Mouse (Mus musculus) limb, embryonic 12.5 days (tissue): ENCODE measurements around the gene Plrg1. TPM values are rescaled to one million over a fixed set of nuclear protein-coding genes. Genes with fewer than 3 reads are reported as not detected.

Experiments used
- ATAC-seq: fragments of 200-750 bp; cut with Nextera tagmentation; 2 replicates; pipeline ENCODE4 v1.8.0; 2017; ENCODE audit warnings: low read depth, moderate TSS enrichment; ENCODE audit not compliant: insufficient number of reproducible peaks, insufficient read depth, low FRiP score, low TSS enrichment
- H3K27ac ChIP-seq: fragments of 300-500 bp; sonication (generic); 2 replicates; pipeline ENCODE4 v1.5.1; 2016; ENCODE audit warnings: mild to moderate bottlenecking, moderate library complexity
- H3K27me3 ChIP-seq: fragments of 300-500 bp; sonication (generic); 2 replicates; pipeline ENCODE4 v1.6.1; 2016; ENCODE audit warnings: mild to moderate bottlenecking, moderate library complexity
- H3K36me3 ChIP-seq: fragments of 300-500 bp; sonication (generic); 2 replicates; pipeline ENCODE4 v1.6.1; 2016; ENCODE audit warnings: mild to moderate bottlenecking, moderate library complexity
- H3K4me1 ChIP-seq: fragments of 300-500 bp; sonication (generic); replicated peaks from 2 replicates; pipeline ENCODE4 v1.6.1; 2016
- H3K4me2 ChIP-seq: fragments of 300-500 bp; sonication (generic); 2 replicates; pipeline ENCODE4 v1.6.1; 2016; ENCODE audit warnings: mild to moderate bottlenecking, moderate library complexity
- H3K4me3 ChIP-seq: fragments of 300-500 bp; sonication (generic); replicated peaks from 2 replicates; pipeline ENCODE4 v1.5.1; 2016; ENCODE audit warnings: mild to moderate bottlenecking
- H3K9ac ChIP-seq: fragments of 300-500 bp; sonication (generic); replicated peaks from 2 replicates; pipeline ENCODE4 v1.6.1; 2016; ENCODE audit warnings: mild to moderate bottlenecking, moderate library complexity
- H3K9me3 ChIP-seq: fragments of 300-500 bp; sonication (generic); 2 replicates; pipeline ENCODE4 v1.6.1; 2016; ENCODE audit warnings: mild to moderate bottlenecking, moderate library complexity
- WGBS: fragments of 180-500 bp; shearing (Covaris S2); methylation state at CpG from one replicate; pipeline ENCODE4 v1.1.7; 2016; 5-methylcytosine and 5-hydroxymethylcytosine counted together
- polyA plus RNA-seq: library from polyadenylated mRNA; unstranded; fragments of >200 nt; fragmentation: Nextera tagmentation; extraction: Ambion mirVana; gene quantifications from 2 replicates; pipeline ENCODE4 v1.2.1, GENCODE M21; 2016

Gene Plrg1
- polyA plus RNA-seq = 123 and 125 TPM in 2 replicates

DNA sequence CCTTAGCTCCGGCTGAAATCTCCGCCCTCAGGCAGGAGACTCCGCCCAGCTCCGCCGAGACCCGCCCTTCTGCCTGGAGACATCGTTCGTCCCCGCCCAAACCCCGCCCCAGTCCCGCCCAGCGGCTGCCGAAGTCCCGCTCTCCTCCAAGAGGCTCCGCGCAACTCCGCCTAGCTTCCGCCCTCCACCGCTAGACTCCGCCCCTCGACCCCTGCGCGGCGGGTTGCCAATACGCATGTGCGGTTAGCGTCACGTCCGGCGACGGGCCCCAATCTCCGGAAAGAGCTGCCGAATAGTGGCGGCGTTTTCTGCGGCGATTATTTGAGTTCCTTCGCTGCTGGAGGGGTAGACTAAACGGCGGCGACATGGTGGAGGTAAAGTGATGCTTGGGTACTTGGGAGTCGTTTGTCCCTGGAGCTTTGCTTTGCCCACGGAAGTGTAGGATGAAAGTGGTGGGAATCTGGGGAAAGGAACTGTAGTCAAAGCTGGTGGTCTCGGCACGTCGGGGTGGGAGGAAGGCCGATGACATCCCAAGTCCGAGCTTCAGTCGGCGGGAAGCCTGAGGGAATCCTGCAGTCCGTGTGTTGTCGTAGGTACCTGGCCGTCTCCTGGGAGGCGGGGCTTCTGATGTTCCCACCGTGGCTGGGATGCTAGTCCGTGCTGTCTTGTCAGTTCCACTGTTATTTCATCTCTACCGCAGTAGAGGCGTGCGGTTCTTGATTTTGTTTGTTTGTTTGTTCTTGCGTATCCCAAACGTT, at the start of gene Plrg1:
Gene Plrg1 (plus strand): TSS at position 242 of the 758 bp plus-strand sequence.
- Histone ChIP-seq H3K27me3 (no peaks in the 10 kb centered on the region), H3K4me1 (peaks cover 10% of the 10 kb centered on the region), H3K9me3 (no peaks in the 10 kb centered on the region), H3K4me3 (peak within 1 kb of the TSS; percentile 80), H3K36me3 (peaks cover 36% of the 10 kb centered on the region), H3K4me2 (peak within 1 kb of the TSS; percentile 84), H3K27ac (peak within 1 kb of the TSS; percentile 74), H3K9ac (peak within 1 kb of the TSS; percentile 77)
- peak; percentile 97 for ATAC-seq
- under 1% methylated on average over 61 of the region's 61 CpGs for WGBS

DNA sequence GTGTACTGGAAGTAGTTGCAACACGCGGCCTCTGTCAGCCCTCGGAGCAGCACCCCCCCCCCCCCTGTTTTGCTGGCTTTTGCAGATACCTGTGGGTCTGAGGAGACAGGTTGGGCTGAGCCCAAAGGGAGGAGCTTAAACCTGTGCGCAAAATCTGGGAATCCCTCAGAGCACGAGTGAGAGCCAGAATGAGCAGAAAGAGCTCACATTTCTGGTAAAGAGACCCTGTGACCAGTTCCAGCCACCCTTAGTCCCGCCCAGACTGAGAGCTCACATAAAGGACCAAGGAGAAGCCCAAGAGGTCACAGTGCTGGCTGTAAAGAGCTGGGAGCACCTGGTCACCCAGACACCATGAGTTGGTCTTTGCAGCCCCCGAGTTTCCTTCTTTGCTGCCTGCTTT, 47.8 kb upstream of the Plrg1 start, which contains the start of gene Fgg:
Gene Fgg (plus strand): TSS at position 168 of the 400 bp plus-strand sequence.
- H3K36me3 ChIP-seq = no peaks in the 10 kb centered on the region
- 51% methylated on average over 7 of the region's 7 CpGs for WGBS
- H3K4me1 ChIP-seq = no peaks in the 10 kb centered on the region
- no peaks in the 10 kb centered on the region for H3K9me3 ChIP-seq
- no peak within 1 kb of the TSS for H3K4me3 ChIP-seq
- no peak for ATAC-seq
- no peak within 1 kb of the TSS for H3K4me2 ChIP-seq
- no peak within 1 kb of the TSS for H3K9ac ChIP-seq
- H3K27ac ChIP-seq = no peak within 1 kb of the TSS
- H3K27me3 ChIP-seq = no peaks in the 10 kb centered on the region

DNA sequence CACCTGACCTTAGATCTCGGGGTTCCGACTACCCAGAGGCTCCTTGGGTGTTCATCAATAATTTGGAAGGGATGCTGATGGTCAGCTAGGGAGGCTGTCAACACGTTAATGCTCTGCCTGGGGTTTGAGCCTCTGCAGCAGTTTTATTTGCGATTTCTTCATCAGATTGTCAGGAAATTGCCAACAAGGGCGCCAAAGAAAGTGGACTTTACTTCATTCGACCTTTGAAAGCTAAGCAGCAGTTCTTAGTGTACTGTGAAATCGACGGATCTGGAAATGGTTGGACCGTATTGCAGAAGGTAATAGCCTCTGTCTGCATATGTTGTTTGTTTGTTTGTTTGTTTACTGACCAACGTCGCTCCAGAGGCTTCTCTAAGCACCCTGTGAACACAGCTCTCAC, 45.0 kb upstream of the Plrg1 start:
- H3K36me3 ChIP-seq = no peaks in the 10 kb centered on the region
- ATAC-seq = no peak
- H3K9ac ChIP-seq = no peak overlapping the region
- H3K4me3 ChIP-seq = no peak overlapping the region
- H3K4me1 ChIP-seq = no peaks in the 10 kb centered on the region
- H3K27ac ChIP-seq = no peak overlapping the region
- no peak overlapping the region for H3K4me2 ChIP-seq
- H3K27me3 ChIP-seq = no peaks in the 10 kb centered on the region
- WGBS = 75% methylated on average over 11 of the region's 11 CpGs
- no peaks in the 10 kb centered on the region for H3K9me3 ChIP-seq

DNA sequence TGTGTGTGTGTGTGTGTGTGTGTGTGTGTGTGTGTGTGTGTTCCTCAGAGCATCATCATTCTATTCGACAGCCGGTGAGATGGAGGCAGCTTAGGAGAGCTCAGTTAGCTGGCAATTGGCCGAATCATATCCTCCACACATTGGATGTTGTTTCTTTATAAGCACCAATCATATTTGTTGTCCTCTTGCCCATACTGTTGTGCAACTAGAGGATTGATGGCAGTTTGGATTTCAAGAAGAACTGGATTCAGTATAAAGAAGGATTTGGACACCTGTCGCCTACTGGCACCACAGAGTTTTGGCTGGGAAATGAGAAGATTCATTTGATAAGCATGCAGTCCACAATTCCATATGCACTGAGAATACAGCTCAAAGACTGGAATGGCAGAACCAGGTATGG, 44.2 kb upstream of the Plrg1 start:
- H3K9me3 ChIP-seq = no peaks in the 10 kb centered on the region
- H3K36me3 ChIP-seq = no peaks in the 10 kb centered on the region
- H3K4me1 ChIP-seq = no peaks in the 10 kb centered on the region
- no peak overlapping the region for H3K4me2 ChIP-seq
- no peak overlapping the region for H3K4me3 ChIP-seq
- H3K9ac ChIP-seq = no peak overlapping the region
- H3K27ac ChIP-seq = no peak overlapping the region
- no peak for ATAC-seq
- H3K27me3 ChIP-seq = no peaks in the 10 kb centered on the region
- 86% methylated on average over 4 of the region's 4 CpGs for WGBS

DNA sequence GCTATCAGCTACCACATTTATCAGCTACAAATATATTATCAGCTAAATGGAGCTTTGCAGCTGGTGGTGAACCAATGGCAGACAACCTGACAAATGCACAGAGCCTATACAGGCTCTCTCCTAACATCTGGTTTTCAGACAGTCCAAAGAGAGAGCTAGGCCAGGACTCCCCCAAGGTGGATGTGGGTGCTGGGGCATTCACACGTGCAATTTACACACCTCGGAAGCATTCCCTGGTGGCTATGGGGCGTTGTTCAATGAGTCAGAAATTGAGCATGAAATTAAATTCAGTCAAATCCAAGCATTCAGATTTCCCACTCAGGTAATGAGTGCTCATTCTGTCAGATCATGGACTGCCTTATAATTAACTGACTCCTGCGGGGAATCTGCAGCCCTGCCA, 43.8 kb upstream of the Plrg1 start:
- no peak for ATAC-seq
- H3K4me1 ChIP-seq = no peaks in the 10 kb centered on the region
- H3K4me3 ChIP-seq = no peak overlapping the region
- H3K36me3 ChIP-seq = no peaks in the 10 kb centered on the region
- H3K27me3 ChIP-seq = no peaks in the 10 kb centered on the region
- H3K27ac ChIP-seq = no peak overlapping the region
- H3K4me2 ChIP-seq = no peak overlapping the region
- 63% methylated on average over 4 of the region's 4 CpGs for WGBS
- H3K9me3 ChIP-seq = no peaks in the 10 kb centered on the region
- H3K9ac ChIP-seq = no peak overlapping the region

DNA sequence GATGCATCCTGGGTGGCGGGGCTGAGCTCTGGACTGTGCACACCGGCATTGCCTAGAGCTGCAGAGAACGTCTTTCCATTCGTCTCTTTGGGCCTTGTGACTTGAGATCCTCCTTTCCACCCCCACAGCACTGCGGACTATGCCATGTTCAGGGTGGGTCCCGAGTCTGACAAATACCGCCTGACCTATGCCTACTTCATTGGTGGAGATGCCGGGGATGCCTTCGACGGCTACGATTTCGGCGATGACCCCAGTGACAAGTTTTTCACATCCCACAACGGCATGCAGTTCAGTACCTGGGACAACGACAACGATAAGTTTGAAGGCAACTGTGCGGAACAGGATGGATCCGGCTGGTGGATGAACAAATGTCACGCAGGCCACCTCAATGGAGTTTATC, 42.7 kb upstream of the Plrg1 start:
- Histone ChIP-seq H3K4me1 (no peaks in the 10 kb centered on the region), H3K4me3 (no peak overlapping the region), H3K36me3 (no peaks in the 10 kb centered on the region), H3K27me3 (no peaks in the 10 kb centered on the region), H3K4me2 (no peak overlapping the region), H3K27ac (no peak overlapping the region), H3K9me3 (no peaks in the 10 kb centered on the region), H3K9ac (no peak overlapping the region)
- WGBS = 88% methylated on average over 19 of the region's 19 CpGs
- no peak for ATAC-seq

DNA sequence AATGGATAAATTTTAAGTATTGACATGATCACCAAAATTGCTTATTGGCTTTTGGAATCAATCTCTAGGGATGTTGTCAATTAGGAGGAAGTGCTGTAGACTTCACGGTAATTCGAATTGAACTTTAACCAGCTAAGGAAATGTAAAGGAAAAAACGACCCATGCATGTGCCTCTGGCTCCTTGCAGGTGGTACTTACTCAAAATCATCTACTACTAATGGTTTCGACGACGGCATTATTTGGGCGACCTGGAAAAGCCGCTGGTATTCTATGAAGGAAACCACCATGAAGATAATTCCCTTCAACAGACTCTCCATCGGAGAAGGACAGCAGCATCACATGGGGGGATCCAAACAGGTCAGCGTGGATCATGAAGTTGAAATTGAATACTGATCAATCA, 41.4 kb upstream of the Plrg1 start:
- WGBS = 83% methylated on average over 10 of the region's 10 CpGs

DNA sequence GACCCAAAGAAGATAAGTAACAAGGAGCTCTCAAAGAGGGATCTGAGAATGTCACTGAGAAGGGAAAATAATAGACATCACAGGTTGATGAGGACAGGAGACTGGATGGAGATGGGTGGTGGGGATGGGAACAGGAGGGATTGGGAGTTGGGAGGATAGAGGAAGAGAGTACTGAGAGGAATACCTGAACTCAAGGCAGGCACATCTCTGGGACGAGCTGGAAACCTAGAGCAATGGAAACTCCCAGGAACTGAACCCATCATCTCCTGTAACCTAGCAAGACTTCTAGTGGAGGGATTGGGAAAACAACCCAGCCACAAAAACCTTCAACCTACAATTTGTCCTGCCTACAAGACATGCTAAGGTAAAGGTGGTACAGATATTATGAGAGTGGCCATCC, 39.1 kb upstream of the Plrg1 start:
- no peaks in the 10 kb centered on the region for H3K27me3 ChIP-seq
- no peak for ATAC-seq
- H3K9me3 ChIP-seq = no peaks in the 10 kb centered on the region
- no peak overlapping the region for H3K4me2 ChIP-seq
- no peaks in the 10 kb centered on the region for H3K4me1 ChIP-seq
- WGBS = 100% methylated on average over 1 of the region's 1 CpGs
- H3K9ac ChIP-seq = no peak overlapping the region
- no peak overlapping the region for H3K4me3 ChIP-seq
- no peaks in the 10 kb centered on the region for H3K36me3 ChIP-seq
- H3K27ac ChIP-seq = no peak overlapping the region

More for the DNA sequence above, 41.4 kb upstream of the Plrg1 start:
- ATAC-seq = no peak
- Histone ChIP-seq H3K27ac (no peak overlapping the region), H3K4me3 (no peak overlapping the region), H3K27me3 (no peaks in the 10 kb centered on the region), H3K4me1 (no peaks in the 10 kb centered on the region), H3K9ac (no peak overlapping the region), H3K4me2 (no peak overlapping the region), H3K36me3 (no peaks in the 10 kb centered on the region), H3K9me3 (no peaks in the 10 kb centered on the region)

DNA sequence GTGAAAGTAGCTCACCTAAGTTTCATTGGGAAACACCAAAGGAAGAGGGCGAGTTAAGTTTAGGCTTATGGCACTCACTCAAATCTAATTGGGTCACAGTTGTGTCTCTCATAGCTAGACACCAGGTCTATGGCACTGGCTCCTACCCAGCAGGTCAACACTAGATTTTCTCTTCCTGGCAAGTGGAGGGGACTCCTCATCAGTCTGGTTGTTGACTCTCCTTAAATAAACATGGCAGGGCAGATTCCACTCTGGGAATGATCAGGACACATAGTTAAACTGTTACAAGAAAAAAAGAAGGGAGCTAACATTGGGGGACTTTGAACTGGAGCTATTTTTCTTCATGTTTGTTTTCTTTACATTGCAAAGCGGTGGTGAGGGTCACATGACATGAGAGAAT, 34.9 kb upstream of the Plrg1 start:
- Histone ChIP-seq H3K27ac (no peak overlapping the region), H3K36me3 (no peaks in the 10 kb centered on the region), H3K9me3 (no peaks in the 10 kb centered on the region), H3K27me3 (no peaks in the 10 kb centered on the region), H3K9ac (no peak overlapping the region), H3K4me1 (no peaks in the 10 kb centered on the region), H3K4me2 (no peak overlapping the region), H3K4me3 (no peak overlapping the region)
- ATAC-seq = no peak
- WGBS = 82% methylated on average over 2 of the region's 2 CpGs

DNA sequence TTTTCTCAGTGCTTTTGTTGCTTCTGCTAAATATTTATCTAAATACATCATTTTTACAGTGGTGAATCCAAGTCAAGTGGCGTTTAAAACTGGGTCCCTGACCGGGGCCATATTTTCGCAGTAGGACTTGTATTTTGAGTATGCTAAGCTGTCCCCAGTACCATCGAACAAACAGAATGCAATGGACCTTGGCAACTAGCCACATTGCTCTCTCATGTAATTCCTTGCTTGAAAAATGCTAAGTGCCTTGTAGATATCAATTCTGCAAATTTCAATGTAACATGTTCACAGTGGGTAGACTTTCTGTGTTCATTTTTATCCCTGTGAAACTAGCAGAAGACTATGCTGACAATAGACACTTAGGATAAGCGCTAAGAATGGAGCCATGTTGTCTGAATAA, 34.1 kb upstream of the Plrg1 start:
- Histone ChIP-seq H3K9me3 (no peaks in the 10 kb centered on the region), H3K36me3 (no peaks in the 10 kb centered on the region), H3K4me2 (no peak overlapping the region), H3K4me1 (no peaks in the 10 kb centered on the region), H3K27me3 (no peaks in the 10 kb centered on the region), H3K4me3 (no peak overlapping the region), H3K27ac (no peak overlapping the region), H3K9ac (no peak overlapping the region)
- ATAC-seq = no peak
- WGBS = 87% methylated on average over 5 of the region's 5 CpGs

DNA sequence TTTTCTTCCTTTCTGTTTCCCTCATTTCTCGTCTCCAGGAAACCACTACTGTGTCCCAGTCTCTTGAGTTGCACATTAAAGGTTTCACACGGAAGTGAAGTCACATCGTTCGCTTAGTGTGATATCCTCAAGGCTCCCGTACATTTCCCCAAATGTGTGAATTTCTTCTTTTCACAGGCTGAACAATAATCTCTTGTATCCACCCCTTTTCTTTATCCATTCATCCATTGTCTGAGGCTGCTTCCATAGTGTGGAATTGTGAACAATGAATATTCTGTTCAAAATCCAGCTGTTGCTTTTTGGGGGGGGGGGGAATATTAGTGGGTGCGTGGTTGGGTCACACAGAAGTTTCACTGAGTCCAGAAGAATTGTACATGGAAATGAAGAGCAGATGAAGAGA, 30.3 kb upstream of the Plrg1 start:
- Histone ChIP-seq H3K9ac (no peak overlapping the region), H3K27me3 (no peaks in the 10 kb centered on the region), H3K4me3 (no peak overlapping the region), H3K9me3 (no peaks in the 10 kb centered on the region), H3K36me3 (no peaks in the 10 kb centered on the region), H3K27ac (no peak overlapping the region), H3K4me1 (no peaks in the 10 kb centered on the region), H3K4me2 (no peak overlapping the region)
- 79% methylated on average over 6 of the region's 6 CpGs for WGBS
- ATAC-seq = no peak
